Mouse (Mus musculus): ENCODE results near the gene Sde2. TPM values are rescaled to one million over a fixed set of nuclear protein-coding genes. Genes with fewer than 3 reads are reported as not detected.

The Sde2 gene
- polyA plus RNA-seq, 1 experiment: 7.1 TPM

GRCm38 (mm10) chr1:180917053-180917452 is 66.1 kb downstream of the Sde2 start:
- H3K36me3 ChIP-seq (ENCODE audit: control insufficient read depth, insufficient read depth, low read length): no peaks in the 10 kb centered on the region
- H3K4me3 ChIP-seq (ENCODE audit: extremely low read depth, insufficient read depth, insufficient read length): no peak overlapping the region
- H3K27me3 ChIP-seq (ENCODE audit: control insufficient read depth, insufficient read depth, low read length): no peaks in the 10 kb centered on the region
- TF ChIP-seq CTCF (IDR thresholded peaks at IDR 0.05; ENCODE audit: extremely low read depth, insufficient read depth, insufficient read length, insufficient replicate concordance) (no peak), POLR2A (IDR thresholded peaks at IDR 0.05; ENCODE audit: low read depth, low read length) (no peak)
- DNase-seq (ENCODE audit: low read depth in 1 of 2, low spot score in 2 of 2): no peak
- peaks cover 18% of the 10 kb centered on the region; the same call in 1 of the 2 replicates for H3K4me1 ChIP-seq (ENCODE audit: control insufficient read depth, insufficient read depth, insufficient read length)
- H3K27ac ChIP-seq (ENCODE audit: insufficient read depth, low read length): no peak overlapping the region
- WGBS: 42% methylated on average over 1 of the region's 1 CpGs

Other genes with a start within 250 kb of the Sde2 start
- 3.8 and 3.9 TPM in 2 replicates for gene Lin9, start 210.0 kb upstream of the Sde2 start, polyA plus RNA-seq (2012; rRNA removed)
- 0.04 TPM in 1 of 2 replicates, not detected in the other for gene Mixl1, start 154.1 kb upstream of the Sde2 start, polyA plus RNA-seq (2012; rRNA removed)
- gene Acbd3, start 125.1 kb upstream of the Sde2 start, polyA plus RNA-seq (2012; rRNA removed): 7.3 and 8.2 TPM in 2 replicates
- gene H3f3a, start 37.2 kb upstream of the Sde2 start, polyA plus RNA-seq (2012; rRNA removed): 361 and 391 TPM in 2 replicates
- not detected in 2 replicates for gene Lefty2, start 42.0 kb downstream of the Sde2 start, polyA plus RNA-seq (2012; rRNA removed)
- gene Pycr2, start 53.2 kb downstream of the Sde2 start, polyA plus RNA-seq (2012; rRNA removed): 41.7 and 53.9 TPM in 2 replicates
- gene Lefty1, start 83.9 kb downstream of the Sde2 start, polyA plus RNA-seq (2012; rRNA removed): 10.9 and 16.8 TPM in 2 replicates
- 38.6 and 42.5 TPM in 2 replicates for gene Tmem63a, start 91.2 kb downstream of the Sde2 start, polyA plus RNA-seq (2012; rRNA removed)
- 50.5 and 52.2 TPM in 2 replicates for gene Ephx1, start 169.8 kb downstream of the Sde2 start, polyA plus RNA-seq (2012; rRNA removed)
- 0.04 TPM in 1 of 2 replicates, not detected in the other for gene 9130409I23Rik, start 200.1 kb downstream of the Sde2 start, polyA plus RNA-seq (2012; rRNA removed)

Measured in spleen, adult 2 months (tissue).